Mouse (Mus musculus): ENCODE results near the gene Dppa2.

- no peak for TF ChIP-seq CTCF (conservative IDR thresholded peaks at IDR 0.05; ENCODE audit: insufficient read depth, insufficient read length, low read depth, low read length)
- TF ChIP-seq POLR2A (IDR thresholded peaks at IDR 0.05; ENCODE audit: low read depth, low read length) = no peak
These were observed 22.8 kb upstream of the Dppa2 start for GRCm38 (mm10) chr16:48280883-48281282.
